Mouse (Mus musculus): ENCODE measurements around the gene Csf2rb2. TPM values are rescaled to one million over a fixed set of nuclear protein-coding genes. Genes with fewer than 3 reads are reported as not detected.
"Not testable (repeated sequence)": the region's sequence is repeated elsewhere in the genome, so short reads cannot be mapped to it uniquely, and the experiment has no call there.

Gene Csf2rb2
- total RNA-seq, 2 experiments from 2014 or later: 2.9 to 4.2 TPM

DNA sequence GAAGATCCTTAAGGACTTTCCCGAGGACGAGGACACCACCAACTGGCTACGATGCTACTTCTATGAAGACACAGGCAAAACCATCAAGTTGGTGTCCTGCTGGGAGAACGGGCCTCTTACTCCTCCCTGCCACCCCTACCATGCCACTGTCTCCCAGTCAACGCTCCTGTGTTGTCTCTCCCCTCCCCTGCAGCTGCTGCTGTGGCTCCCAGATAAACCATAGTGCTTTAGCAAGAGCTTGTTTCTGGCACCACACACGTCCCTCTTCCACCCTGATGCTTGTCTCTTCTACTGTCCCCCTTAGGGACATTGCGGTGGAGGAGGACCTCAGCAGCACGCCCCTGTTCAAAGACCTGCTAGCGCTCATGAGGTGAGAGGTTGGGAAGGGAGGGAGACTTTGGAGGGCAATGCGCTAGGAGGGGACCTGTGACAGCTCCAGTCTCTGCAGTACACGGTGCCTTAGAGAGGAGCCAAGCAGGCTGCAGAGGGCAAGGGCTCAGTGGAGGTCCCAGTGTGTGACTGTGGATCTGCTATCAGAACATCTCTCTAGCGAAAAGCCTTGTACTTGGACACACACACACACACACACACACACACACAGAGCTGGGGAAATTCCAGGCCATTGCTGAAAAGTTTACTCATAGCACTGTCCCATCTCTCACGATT lies 44.7 kb downstream of the Csf2rb2 start:
- no peak for TF ChIP-seq CTCF (conservative IDR thresholded peaks at IDR 0.05)
- DNase-seq (ENCODE audit: low spot score in 2 of 2): no peak
- Histone ChIP-seq H3K4me3 (no peak overlapping the region), H3K27ac (no peak overlapping the region)

DNA sequence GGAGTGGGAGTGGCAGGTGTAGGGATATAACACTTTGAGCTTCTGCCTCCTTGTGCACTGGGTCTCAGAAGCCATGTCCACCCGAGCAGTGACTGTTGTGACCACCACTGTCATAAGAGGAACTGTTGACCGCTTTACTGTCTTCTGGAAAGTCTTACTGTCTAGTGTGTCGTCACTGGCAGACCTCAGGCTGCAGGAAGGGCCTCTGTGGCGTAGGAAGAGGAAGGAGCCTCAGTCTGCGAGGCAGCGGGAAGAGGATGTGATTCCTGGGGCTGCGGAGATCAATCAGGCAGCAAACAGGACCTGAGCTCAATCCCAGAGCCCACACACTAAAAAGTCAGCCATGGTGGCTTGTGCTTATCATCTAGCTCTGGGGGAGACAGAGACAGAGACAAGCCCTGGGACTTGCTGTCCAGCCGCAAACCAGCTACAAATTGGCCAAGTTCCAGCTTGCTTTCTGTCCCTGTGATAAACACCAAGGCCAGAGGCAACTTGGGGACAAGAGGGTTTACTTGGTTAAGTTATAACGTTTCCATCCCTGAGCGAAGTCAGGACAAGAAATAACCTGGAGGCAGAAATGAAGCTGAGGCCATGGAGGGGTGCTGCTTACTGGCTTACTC lies 47.2 kb downstream of the Csf2rb2 start:
- H3K4me3 ChIP-seq: no peak overlapping the region
- DNase-seq (ENCODE audit: low spot score in 2 of 2): no peak
- no peak for TF ChIP-seq CTCF (conservative IDR thresholded peaks at IDR 0.05)

DNA sequence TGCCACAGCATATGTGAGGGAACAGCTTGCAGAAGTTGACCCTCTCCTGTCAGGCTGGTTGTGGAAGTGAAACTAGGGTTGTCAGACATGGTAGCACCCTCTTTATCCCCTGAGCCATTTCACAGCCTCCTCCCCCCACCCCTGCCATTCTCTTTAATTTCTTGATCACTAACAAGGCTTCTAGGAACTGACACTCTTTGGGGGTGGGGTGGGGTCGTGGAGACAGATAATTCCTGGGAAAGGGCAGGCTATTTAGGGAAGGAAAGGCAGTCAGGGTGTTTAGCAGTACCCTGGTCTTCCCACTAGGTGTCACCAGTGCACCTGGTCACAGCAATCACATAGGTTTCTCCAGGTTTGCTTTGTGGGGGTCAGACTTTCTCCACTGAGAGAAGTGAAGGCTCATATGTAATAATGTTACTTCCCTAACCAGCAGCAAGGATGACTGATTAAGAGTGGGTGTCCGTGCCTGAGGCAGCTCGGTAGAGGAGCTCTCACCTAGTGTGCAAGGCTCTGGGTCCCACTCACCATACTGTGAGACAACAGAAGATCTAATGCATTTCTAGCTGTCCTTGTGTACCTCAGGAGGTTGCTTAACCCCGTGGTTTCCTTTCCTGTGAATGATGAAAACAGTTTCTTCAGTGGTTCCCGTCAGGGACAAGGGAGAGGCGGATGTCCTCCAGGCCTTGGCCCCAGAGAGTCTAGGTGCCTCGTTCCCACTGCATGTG lies 48.0 kb downstream of the Csf2rb2 start:
- Histone ChIP-seq H3K27ac (peak overlapping the region; percentile 23; the same call in 1 of the 2 replicates), H3K4me3 (no peak overlapping the region)
- TF ChIP-seq CTCF (conservative IDR thresholded peaks at IDR 0.05): peak; percentile 98
- peak; percentile 44 to 73 for DNase-seq (ENCODE audit: low spot score in 2 of 2)

More for the DNA sequence above, 47.2 kb downstream of the Csf2rb2 start:
- H3K27ac ChIP-seq: no peak overlapping the region

DNA sequence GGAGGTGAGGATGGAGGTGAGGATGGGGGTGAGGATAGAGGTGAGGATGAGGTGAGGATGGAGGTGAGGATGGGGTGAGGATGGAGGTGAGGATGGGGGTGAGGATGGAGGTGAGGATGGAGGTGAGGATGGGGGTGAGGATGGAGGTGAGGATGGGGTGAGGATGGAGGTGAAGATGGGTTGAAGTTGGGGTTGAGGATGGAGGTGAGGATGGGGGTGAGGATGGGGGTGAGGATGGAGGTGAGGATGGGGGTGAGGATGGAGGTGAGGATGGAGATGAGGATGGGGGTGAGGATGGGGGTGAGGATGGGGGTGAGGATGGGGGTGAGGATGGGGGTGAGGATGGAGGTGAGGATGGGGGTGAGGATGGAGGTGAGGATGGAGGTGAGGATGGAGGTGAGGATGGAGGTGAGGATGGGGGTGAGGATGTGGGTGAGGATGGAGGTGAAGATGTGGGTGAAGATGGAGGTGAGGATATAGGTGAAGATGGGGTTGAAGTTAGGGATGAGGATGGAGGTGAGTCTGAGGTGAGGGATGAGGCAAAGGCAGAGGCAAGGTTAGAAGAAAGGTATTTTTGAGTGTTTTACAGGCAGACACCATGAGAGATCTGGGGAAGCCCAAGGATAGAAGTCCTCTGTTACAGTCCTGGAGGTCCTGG lies 48.8 kb downstream of the Csf2rb2 start:
- not testable (repeated sequence) for H3K4me3 ChIP-seq; H3K27ac ChIP-seq; DNase-seq (ENCODE audit: low spot score in 2 of 2)

DNA sequence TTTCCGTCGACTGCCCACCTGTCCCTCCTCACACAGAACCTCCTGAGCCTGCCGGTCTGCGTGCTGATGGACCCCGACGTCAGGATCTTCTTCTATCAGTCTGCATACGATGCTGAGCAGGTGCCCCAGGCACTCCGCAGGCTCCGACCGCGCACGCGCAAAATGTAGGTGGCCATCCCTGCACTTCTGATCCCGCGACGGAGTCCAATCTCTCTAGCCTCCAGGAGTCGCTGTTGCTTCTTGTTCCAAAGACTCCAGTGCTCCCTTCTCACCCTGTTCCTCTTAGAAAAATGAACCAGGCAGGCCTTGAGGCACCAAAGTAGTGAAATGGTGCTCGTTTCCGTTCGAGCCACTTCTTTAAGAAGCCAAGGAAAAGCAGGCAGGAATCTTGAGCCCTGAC lies 50.8 kb downstream of the Csf2rb2 start:
- DNase-seq (ENCODE audit: low spot score in 2 of 2): peak in 1 of 2 experiments; percentile 45
- peak; percentile 70 for TF ChIP-seq CTCF (conservative IDR thresholded peaks at IDR 0.05)
- Histone ChIP-seq H3K4me3 (no peak overlapping the region), H3K27ac (no peak overlapping the region)

DNA sequence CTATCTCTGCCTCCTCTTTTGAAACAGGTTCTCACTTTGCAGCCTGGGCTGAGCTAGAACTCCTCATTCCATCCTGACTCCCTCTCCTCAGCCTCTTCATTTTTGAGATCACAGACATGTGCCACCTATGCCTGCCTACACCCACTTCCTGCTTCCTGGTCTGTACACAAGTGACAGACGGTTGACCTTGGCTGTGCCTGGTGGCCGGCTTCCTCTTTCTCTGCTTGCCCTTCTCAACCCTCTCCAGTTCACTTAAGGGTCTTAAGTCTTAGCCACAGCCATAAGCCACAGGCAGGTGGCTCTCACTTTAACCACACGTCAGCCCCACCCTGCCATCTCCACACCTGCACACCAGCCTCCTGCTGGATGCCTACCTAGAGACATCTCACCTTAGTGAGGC lies 57.1 kb downstream of the Csf2rb2 start:
- TF ChIP-seq CTCF (conservative IDR thresholded peaks at IDR 0.05): no peak
- H3K27ac ChIP-seq: no peak overlapping the region
- H3K4me3 ChIP-seq: no peak overlapping the region
- no peak for DNase-seq (ENCODE audit: low spot score in 2 of 2)

DNA sequence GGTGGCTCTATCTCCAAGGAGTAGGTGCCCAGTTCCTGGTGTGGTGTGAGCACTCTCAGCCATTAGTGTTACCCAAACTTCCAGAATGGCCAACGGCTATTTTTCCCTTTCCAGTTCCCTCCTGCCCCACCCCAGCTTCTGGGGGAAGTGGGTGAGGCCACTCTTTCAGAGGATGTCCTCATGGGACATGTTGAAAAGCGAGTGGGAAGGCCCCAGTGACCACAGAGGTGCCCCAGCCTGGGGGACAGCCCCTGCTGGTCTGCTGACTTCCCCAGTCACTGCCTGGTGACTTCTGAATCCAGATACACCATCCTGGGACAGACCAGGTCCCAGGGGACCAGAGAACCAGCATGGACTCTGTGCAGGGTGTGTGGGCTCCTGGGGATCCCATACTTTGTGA lies 57.9 kb downstream of the Csf2rb2 start:
- H3K4me3 ChIP-seq: no peak overlapping the region
- TF ChIP-seq CTCF (conservative IDR thresholded peaks at IDR 0.05): no peak
- H3K27ac ChIP-seq: no peak overlapping the region
- no peak for DNase-seq (ENCODE audit: low spot score in 2 of 2)

DNA sequence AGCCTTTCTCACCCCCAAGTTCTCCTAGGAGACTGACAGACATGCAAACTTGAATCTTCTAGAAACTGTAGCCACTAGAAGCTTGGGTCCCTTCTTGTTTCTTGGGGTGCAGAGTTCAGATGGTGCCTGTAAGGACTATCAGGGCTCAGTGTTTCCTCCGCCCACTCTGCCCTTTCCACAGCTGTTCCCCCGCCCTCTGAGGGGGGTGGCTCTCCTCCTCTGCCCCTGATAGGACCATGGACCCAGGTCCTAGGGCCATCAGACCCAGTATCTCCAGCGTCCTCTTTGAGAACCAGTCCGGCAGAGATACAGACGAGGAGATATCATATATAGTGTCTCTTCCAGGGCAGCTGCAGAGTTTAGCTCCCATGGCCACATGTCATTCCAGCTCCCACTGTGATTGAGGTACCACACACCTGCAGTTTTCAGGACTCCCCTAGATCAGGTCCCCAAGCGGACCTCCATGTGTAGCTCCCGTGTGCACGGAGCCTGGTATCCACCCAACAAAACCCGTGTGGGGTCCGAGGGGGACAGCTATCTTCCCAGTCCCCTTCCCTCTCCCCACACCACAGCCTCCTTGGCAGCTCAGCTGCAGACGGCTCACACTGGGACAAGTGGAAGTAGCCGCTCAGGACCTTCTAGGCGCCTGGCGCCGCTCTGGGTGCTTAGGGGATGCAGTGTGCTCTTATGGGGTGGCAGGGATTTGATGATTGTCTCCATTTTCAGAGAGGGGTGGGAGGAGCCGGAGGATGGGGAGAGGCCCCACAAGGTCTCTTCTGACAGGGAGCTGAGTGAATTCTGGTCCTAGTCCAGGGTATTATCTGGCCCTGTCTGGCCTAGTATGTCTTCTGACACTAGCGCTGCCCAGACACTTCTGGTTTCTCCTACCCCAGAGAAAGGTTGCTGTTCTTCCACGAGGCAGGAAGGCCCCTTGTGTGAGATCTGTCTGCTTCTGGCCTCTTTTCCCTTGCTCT lies 59.1 kb downstream of the Csf2rb2 start:
- H3K4me3 ChIP-seq: no peak overlapping the region
- TF ChIP-seq CTCF (conservative IDR thresholded peaks at IDR 0.05): no peak
- H3K27ac ChIP-seq: no peak overlapping the region
- DNase-seq (ENCODE audit: low spot score in 2 of 2): no peak

DNA sequence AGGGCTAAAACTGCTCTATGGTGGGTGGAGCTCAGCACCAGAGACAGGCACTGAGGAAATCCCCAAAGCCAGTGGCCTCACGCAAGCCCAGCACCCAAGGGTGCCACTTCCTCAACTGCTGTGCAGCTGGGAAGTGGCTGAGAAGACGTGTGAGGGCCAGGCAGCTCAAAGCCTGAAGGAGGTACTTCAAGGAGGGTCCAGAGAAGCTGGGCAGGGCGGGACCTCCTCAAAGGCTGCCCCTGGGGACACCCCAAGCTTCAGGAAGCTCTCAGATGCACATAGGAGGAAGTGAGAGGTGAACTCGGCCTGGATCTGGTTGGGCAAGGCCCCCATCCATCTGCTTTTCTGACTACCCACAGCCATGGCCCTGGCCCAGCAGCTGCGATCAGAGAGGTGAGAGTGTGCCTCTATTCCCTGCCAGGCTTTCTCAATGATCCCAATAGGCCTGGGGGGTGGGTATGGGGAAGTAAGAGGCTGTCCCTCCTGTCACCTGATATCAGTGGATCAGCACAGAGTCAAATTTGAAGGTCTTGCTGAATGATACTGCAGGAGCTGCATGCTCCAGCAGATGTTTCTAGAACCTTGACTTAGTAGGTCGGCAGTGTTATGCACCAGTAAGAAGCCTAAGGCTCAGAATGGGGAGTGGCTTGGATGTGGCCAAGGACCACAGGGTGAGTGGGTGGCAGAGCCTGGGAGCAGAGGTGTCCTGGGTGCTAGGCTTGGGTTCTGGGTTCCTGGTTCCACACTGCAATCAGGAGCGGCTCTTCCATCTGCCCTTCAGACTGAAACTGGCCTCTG lies 60.6 kb downstream of the Csf2rb2 start, which contains the start of gene Ncf4:
Ncf4 (plus strand) TSS at position 107 of the 798 bp plus-strand sequence.
- H3K4me3 ChIP-seq: no peak within 1 kb of the TSS
- H3K27ac ChIP-seq: no peak within 1 kb of the TSS
- no peak for TF ChIP-seq CTCF (conservative IDR thresholded peaks at IDR 0.05)
- DNase-seq (ENCODE audit: low spot score in 2 of 2): no peak

DNA sequence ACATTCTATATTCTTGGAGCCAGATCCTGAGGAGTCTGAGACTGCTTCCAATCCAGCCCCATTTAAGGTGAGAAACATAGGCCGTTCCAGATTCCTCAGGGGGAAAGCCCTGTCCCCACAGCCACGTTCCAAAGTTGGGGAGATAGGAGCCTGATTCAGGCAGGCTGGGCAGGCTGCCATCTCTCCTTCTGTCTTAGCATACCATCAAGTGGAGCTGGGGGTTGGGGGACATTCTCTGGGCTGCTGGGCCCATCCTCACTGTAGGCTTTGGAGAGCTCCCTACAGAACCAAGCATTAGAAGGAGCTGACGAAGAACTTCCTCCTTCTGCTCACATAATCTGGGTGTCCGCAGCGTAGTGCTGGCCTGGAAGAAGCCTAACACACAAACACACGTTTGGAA lies 61.7 kb downstream of the Csf2rb2 start:
- H3K27ac ChIP-seq: no peak overlapping the region
- no peak for TF ChIP-seq CTCF (conservative IDR thresholded peaks at IDR 0.05)
- no peak for DNase-seq (ENCODE audit: low spot score in 2 of 2)
- H3K4me3 ChIP-seq: no peak overlapping the region

DNA sequence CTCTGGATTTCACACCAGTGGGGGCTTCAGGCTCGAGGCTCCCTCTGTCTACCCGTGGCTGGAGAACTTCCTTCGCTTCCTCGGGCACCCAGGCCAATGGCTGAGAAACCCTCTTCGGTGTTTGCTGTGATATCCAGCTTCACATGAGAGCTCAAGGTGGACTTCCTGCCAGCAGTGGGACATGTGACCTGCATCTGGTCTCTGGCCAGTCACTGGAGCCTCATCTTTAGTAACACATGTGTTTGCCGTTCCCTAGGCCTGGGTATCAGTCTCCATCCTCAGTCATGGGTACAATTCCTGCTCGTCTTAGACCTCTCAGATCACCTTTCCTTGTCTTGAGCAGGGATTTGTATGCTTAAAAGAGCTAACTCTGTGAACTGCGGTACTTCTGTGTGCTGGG lies 62.5 kb downstream of the Csf2rb2 start:
- no peak for TF ChIP-seq CTCF (conservative IDR thresholded peaks at IDR 0.05)
- Histone ChIP-seq H3K27ac (no peak overlapping the region), H3K4me3 (no peak overlapping the region)
- no peak for DNase-seq (ENCODE audit: low spot score in 2 of 2)
